ENCODE assay signal across 8 mouse cellular contexts in the genomic region with DNA sequence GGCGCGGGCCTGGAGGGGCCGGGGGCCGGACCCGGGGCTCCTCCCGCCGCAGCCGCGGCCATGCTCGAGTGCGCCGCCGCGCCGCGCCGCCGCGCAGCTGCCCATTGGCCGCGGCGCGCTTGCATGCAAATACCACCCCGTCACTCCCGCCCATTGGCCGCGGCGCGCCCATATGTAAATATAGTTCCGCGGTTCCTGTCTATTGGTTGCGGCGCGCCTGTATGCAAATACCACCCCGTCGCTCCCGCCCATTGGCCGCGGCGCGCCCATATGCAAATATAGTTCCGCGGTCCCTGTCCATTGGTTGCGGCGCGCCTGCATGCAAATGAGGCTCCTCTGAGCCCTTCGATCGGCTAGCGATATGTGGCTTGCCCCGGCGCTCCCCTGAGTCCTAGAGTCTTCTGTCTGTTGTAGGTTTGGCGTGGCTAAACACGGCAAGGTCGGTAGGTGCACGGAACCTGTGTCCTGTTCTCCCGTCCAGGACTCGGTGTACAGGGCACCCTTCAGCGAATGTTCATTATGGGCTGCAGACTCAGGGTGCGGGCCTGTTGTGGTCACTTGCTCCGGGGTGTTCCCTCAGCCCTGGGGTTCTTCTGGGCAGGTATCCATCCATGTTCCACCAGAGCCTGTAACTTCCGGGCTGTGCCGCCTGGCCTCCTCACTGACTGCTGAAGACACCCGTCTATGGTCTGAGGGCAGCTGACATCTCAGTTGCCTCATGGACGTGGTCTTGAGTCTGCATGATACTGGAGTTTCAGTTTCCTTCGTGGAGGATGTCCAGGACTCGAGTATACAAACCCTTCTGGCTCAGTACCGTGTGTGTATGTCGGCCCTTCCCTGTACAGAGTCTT. TPM values are rescaled to one million over a fixed set of nuclear protein-coding genes. Genes with fewer than 3 reads are reported as not detected.
A peak's percentile ranks its signal among the peaks of the same experiment; 100 is the strongest.
DNase-seq lines count a peak whose midpoint lies in the region; ATAC-seq lines count a peak whose summit lies in the region.

TSS of gene Cables2 (minus strand) at position 103 of the 851 bp plus-strand sequence.

- peak within 1 kb of the TSS; percentile 91 for H3K9ac ChIP-seq in lung, embryonic 16.5 days (ENCODE audit: low read length)

- peaks cover 34% of the 10 kb centered on the region for H3K4me1 ChIP-seq in lung, embryonic 16.5 days (replicated peaks; ENCODE audit: control insufficient read depth, insufficient read depth, low read length)

- no peaks in the 10 kb centered on the region for H3K27me3 ChIP-seq in lung, embryonic 16.5 days (ENCODE audit: control insufficient read depth, insufficient read depth, low read depth, low read length)

- peak within 1 kb of the TSS; percentile 36 for H3K27ac ChIP-seq in lung, embryonic 16.5 days (ENCODE audit: low read length)

- peak; percentile 77 to 81 for ATAC-seq in hematopoietic stem cell, adult 5-6 weeks (replicated peaks in 1 of 2; ENCODE audit: insufficient read depth in 1 of 2, low FRiP score in 2 of 2, low TSS enrichment in 1 of 2, low read depth in 1 of 2, poor library complexity in 2 of 2, severe bottlenecking in 2 of 2)
- ATAC-seq in lung, embryonic 16.5 days (ENCODE audit: low read depth), result peak; percentile 91

- no peaks in the 10 kb centered on the region for H3K36me3 ChIP-seq in lung, embryonic 16.5 days (ENCODE audit: control insufficient read depth, insufficient read depth, low read length)

- H3K4me2 ChIP-seq in lung, embryonic 16.5 days (ENCODE audit: low read depth, low read length), result peak within 1 kb of the TSS; percentile 80

- peak within 1 kb of the TSS; percentile 83 for H3K4me3 ChIP-seq in lung, embryonic 16.5 days (ENCODE audit: low read length)

- no peaks in the 10 kb centered on the region for H3K9me3 ChIP-seq in lung, embryonic 16.5 days (ENCODE audit: control insufficient read depth, low read length)

- 5% methylated on average over 51 of the region's 68 CpGs for WGBS in lung, embryonic 16.5 days

- DNase-seq in MEL-GATA-1-ER (ENCODE audit: extremely low read depth, low read depth), result peak; percentile 92
- DNase-seq in cerebellum, adult 8-10 months, result peak; percentile 87
- DNase-seq in forelimb bud, embryonic 11.5 days (ENCODE audit: low read depth, low spot score), result peak; percentile 96
- DNase-seq in layer of hippocampus, adult 9-10 months (ENCODE audit: low spot score), result peak; percentile 83
- DNase-seq in ovary, postnatal 10 days (ENCODE audit: low spot score), result peak; percentile 72
- DNase-seq in thymus, postnatal 10 days (ENCODE audit: low spot score in 2 of 2), result peak; percentile 86 to 92

RNA-seq across cellular contexts. Expression of gene Cables2, which starts in this region (rescaled TPM):
- 9.8 and 16.8 TPM in 2 replicates for total RNA-seq in hematopoietic stem cell, adult 5-6 weeks (2017)
- polyA plus RNA-seq in lung, embryonic 16.5 days (2015; fragmentation: Nextera tagmentation; extraction: Ambion mirVana), result 6.3 and 8.4 TPM in 2 replicates

Comparison
In these comparisons a context has a peak if more than half of its experiments do, and no peak if none do; other contexts are left out.
1. Peak in every context shown above with its lines: DNase-seq, ATAC-seq, H3K4me3 ChIP-seq and H3K27ac ChIP-seq.